In the genomic region with DNA sequence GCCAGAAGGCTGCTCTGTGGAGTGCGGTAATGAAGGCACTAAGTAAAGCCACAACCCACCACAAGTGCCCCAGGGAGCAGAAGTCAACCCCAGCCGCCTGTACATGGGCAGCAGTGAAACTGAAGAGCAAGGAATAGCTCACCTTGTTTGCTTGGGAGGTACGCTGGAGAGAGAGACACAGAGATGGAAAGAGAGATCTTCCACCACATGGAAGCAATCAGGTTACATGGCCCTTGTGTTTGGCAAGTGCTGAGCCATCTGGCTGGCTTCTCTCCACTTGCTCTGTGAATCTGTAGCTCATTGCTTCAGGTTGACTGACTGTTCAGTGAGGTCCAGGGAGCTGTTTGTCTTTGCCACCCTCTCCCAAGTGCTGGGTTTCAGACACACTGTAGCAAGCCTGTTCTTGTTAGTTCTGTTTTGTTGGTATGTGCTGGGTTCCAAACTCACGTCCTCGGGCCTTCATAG, we compare ENCODE assay signal across 11 mouse cellular contexts. TPM values are rescaled to one million over a fixed set of nuclear protein-coding genes. Genes with fewer than 3 reads are reported as not detected.
DNase-seq lines count a peak whose midpoint lies in the region; ATAC-seq and TF ChIP-seq lines count a peak whose summit lies in the region.
"Had no signal": no experiment of that assay in that cellular context is flagged by ENCODE, and none has a peak within 500 bp of the region (broad histone marks: within the 10 kb centered on the region; RNA-seq: fewer than 3 reads in every experiment).

No protein-coding gene starts in this region.

- no peak for ATAC-seq in stomach, embryonic 15.5 days (ENCODE audit: insufficient read depth, low FRiP score, low read depth)
- no peak for ATAC-seq in stomach, postnatal 0 days (ENCODE audit: low FRiP score, low TSS enrichment)
- no peak for ATAC-seq in intestine, embryonic 14.5 days (replicated peaks; ENCODE audit: low FRiP score, low TSS enrichment, low read depth)
- ATAC-seq: lung, postnatal 0 days had no signal

- peaks cover 30% of the 10 kb centered on the region for H3K4me1 ChIP-seq in stomach, embryonic 15.5 days
- H3K4me1 ChIP-seq in stomach, postnatal 0 days (replicated peaks; ENCODE audit: control insufficient read depth, insufficient read depth) = peaks cover 9% of the 10 kb centered on the region; the same call in 1 of the 2 replicates
- H3K4me1 ChIP-seq in intestine, embryonic 14.5 days (replicated peaks; ENCODE audit: control insufficient read depth, insufficient read depth, low read length) = peaks cover 21% of the 10 kb centered on the region
- peaks cover 22% of the 10 kb centered on the region for H3K4me1 ChIP-seq in small intestine, adult 2 months (ENCODE audit: control insufficient read depth, insufficient read depth, insufficient read length, low read length)

- H3K9ac ChIP-seq in stomach, embryonic 15.5 days = no peak overlapping the region
- no peak overlapping the region for H3K9ac ChIP-seq in stomach, postnatal 0 days (ENCODE audit: low read length)
- H3K9ac ChIP-seq in intestine, embryonic 14.5 days (ENCODE audit: low read length) = no peak overlapping the region
- H3K9ac ChIP-seq: heart, embryonic 15.5 days had no signal

- TF ChIP-seq EP300 in stomach, postnatal 0 days (optimal IDR thresholded peaks at IDR 0.05) = no peak

- 0 out of 2 replicates have a peak overlapping the region, but pooled peaks have one; percentile 13 for H3K4me2 ChIP-seq in stomach, embryonic 15.5 days
- no peak overlapping the region for H3K4me2 ChIP-seq in stomach, postnatal 0 days (replicated peaks; ENCODE audit: low read depth)
- H3K4me2 ChIP-seq in intestine, embryonic 14.5 days (ENCODE audit: low read length) = peak overlapping the region; percentile 9; the same call in 1 of the 2 replicates
- H3K4me2 ChIP-seq: heart, embryonic 15.5 days had no signal

- H3K4me3 ChIP-seq in stomach, embryonic 15.5 days (replicated peaks) = no peak overlapping the region
- H3K4me3 ChIP-seq in stomach, postnatal 0 days (ENCODE audit: low read depth, low read length) = no peak overlapping the region
- H3K4me3 ChIP-seq in intestine, embryonic 14.5 days (ENCODE audit: low read depth, low read length) = no peak overlapping the region
- peak overlapping the region; percentile 18 for H3K4me3 ChIP-seq in small intestine, adult 2 months (ENCODE audit: low read depth, low read length)
- H3K4me3 ChIP-seq: heart, embryonic 15.5 days had no signal

- peak overlapping the region; percentile 16; the same call in 1 of the 2 replicates for H3K27ac ChIP-seq in stomach, embryonic 15.5 days
- no peak overlapping the region for H3K27ac ChIP-seq in stomach, postnatal 0 days (replicated peaks)
- H3K27ac ChIP-seq in intestine, embryonic 14.5 days (ENCODE audit: low read depth) = no peak overlapping the region
- H3K27ac ChIP-seq in small intestine, adult 2 months (ENCODE audit: insufficient read depth, low read depth, low read length) = peak overlapping the region; percentile 95
- H3K27ac ChIP-seq: heart, embryonic 15.5 days had no signal

- 78% methylated on average over 5 of the region's 5 CpGs for WGBS in stomach, embryonic 15.5 days
- 75% methylated on average over 5 of the region's 5 CpGs for WGBS in stomach, postnatal 0 days
- WGBS in intestine, embryonic 14.5 days = 84% methylated on average over 5 of the region's 5 CpGs
- 44% methylated on average over 5 of the region's 5 CpGs for WGBS in small intestine, adult 2 months

- no peak; the same call in 1 of the 2 replicates for TF ChIP-seq POLR2A in small intestine, adult 2 months (IDR thresholded peaks at IDR 0.05; ENCODE audit: low read depth, low read length)

- intact Hi-C loops in gastrocnemius, postnatal 36 days (cut with DNase I) = no loop called here

- peaks cover 6% of the 10 kb centered on the region; the same call in 1 of the 2 replicates for H3K36me3 ChIP-seq in stomach, embryonic 15.5 days
- H3K36me3 ChIP-seq in stomach, postnatal 0 days (ENCODE audit: control insufficient read depth, insufficient read depth, low read length) = no peaks in the 10 kb centered on the region
- no peaks in the 10 kb centered on the region for H3K36me3 ChIP-seq in intestine, embryonic 14.5 days (ENCODE audit: control insufficient read depth, insufficient read depth, low read length)
- H3K36me3 ChIP-seq in small intestine, adult 2 months (ENCODE audit: control insufficient read depth, insufficient read depth, low read length) = peaks cover 28% of the 10 kb centered on the region
- H3K36me3 ChIP-seq: heart, embryonic 15.5 days had no signal

- no peak for TF ChIP-seq CTCF in stomach, postnatal 0 days (IDR thresholded peaks at IDR 0.05; ENCODE audit: low read depth)
- TF ChIP-seq CTCF in small intestine, adult 2 months (IDR thresholded peaks at IDR 0.05; ENCODE audit: extremely low read depth, insufficient read length, insufficient replicate concordance, low read depth, low read length) = no peak

- no peaks in the 10 kb centered on the region for H3K9me3 ChIP-seq in stomach, embryonic 15.5 days
- no peaks in the 10 kb centered on the region for H3K9me3 ChIP-seq in stomach, postnatal 0 days (ENCODE audit: control insufficient read depth, low read length)
- no peaks in the 10 kb centered on the region for H3K9me3 ChIP-seq in intestine, embryonic 14.5 days (ENCODE audit: control insufficient read depth, low read length)
- H3K9me3 ChIP-seq: heart, embryonic 15.5 days had no signal

- H3K27me3 ChIP-seq in stomach, embryonic 15.5 days (replicated peaks) = no peaks in the 10 kb centered on the region
- no peaks in the 10 kb centered on the region for H3K27me3 ChIP-seq in stomach, postnatal 0 days (ENCODE audit: control insufficient read depth, insufficient read depth, low read length)
- 0 out of 2 replicates have a peak, but pooled peaks cover 3% of the 10 kb centered on the region for H3K27me3 ChIP-seq in intestine, embryonic 14.5 days (replicated peaks; ENCODE audit: control insufficient read depth, insufficient read depth, low read length)
- no peaks in the 10 kb centered on the region for H3K27me3 ChIP-seq in small intestine, adult 2 months (ENCODE audit: control insufficient read depth, insufficient read depth, low read length)

- peak; percentile 63 to 71 for DNase-seq in cerebellum, adult 18-20 months
- DNase-seq in cerebellum, adult 11 months = no peak
- no peak for DNase-seq in stomach, postnatal 0 days (ENCODE audit: low spot score)
- DNase-seq in intestine, embryonic 14.5 days (ENCODE audit: low spot score) = no peak
- no peak for DNase-seq in kidney, postnatal 14 days
- no peak for DNase-seq in gastrocnemius, postnatal 36 days
- DNase-seq: thymus, postnatal 14 days had no signal

RNA-seq across cellular contexts. Expression of a gene that starts 2.8 kb away (rescaled TPM):
- polyA plus RNA-seq in stomach, embryonic 15.5 days (2015; fragmentation: Nextera tagmentation; extraction: Ambion mirVana) = 44.5 and 51.2 TPM in 2 replicates
- polyA plus RNA-seq in stomach, postnatal 0 days (2015; fragmentation: Nextera tagmentation; extraction: Ambion mirVana) = 13.5 and 17.6 TPM in 2 replicates
- 42.4 and 58.1 TPM in 2 replicates for polyA plus RNA-seq in intestine, embryonic 14.5 days (2014; fragmentation: Nextera tagmentation; extraction: Ambion mirVana)
- 186 and 287 TPM in 2 replicates for polyA plus RNA-seq in small intestine, adult 2 months (2012; rRNA removed)
- 1 to 10 TPM; 1.3 to 1.5 TPM for total RNA-seq in gastrocnemius, postnatal 36 days (2021)

RNA-seq across cellular contexts. Expression of a gene that starts 3.3 kb away (rescaled TPM):
- polyA plus RNA-seq in stomach, embryonic 15.5 days (2015; fragmentation: Nextera tagmentation; extraction: Ambion mirVana) = 4.8 and 5.4 TPM in 2 replicates
- 2.2 and 2.3 TPM in 2 replicates for polyA plus RNA-seq in stomach, postnatal 0 days (2015; fragmentation: Nextera tagmentation; extraction: Ambion mirVana)
- polyA plus RNA-seq in intestine, embryonic 14.5 days (2014; fragmentation: Nextera tagmentation; extraction: Ambion mirVana) = 6.8 and 7.3 TPM in 2 replicates
- polyA plus RNA-seq in small intestine, adult 2 months (2012; rRNA removed) = 18.0 and 27.0 TPM in 2 replicates
- total RNA-seq in gastrocnemius, postnatal 36 days (2021) = 1 to 10 TPM; 1.1 to 2.0 TPM

RNA-seq across cellular contexts. Expression of a gene that starts 12.2 kb away (rescaled TPM):
- 40.5 and 46.4 TPM in 2 replicates for polyA plus RNA-seq in stomach, embryonic 15.5 days (2015; fragmentation: Nextera tagmentation; extraction: Ambion mirVana)
- 50.3 and 51.2 TPM in 2 replicates for polyA plus RNA-seq in stomach, postnatal 0 days (2015; fragmentation: Nextera tagmentation; extraction: Ambion mirVana)
- 43.4 and 45.2 TPM in 2 replicates for polyA plus RNA-seq in intestine, embryonic 14.5 days (2014; fragmentation: Nextera tagmentation; extraction: Ambion mirVana)
- 47.4 and 74.1 TPM in 2 replicates for polyA plus RNA-seq in small intestine, adult 2 months (2012; rRNA removed)
- total RNA-seq in gastrocnemius, postnatal 36 days (2021) = 1 to 10 TPM; 5.5 to 6.2 TPM

RNA-seq across cellular contexts. Expression of a gene that starts 15.7 kb away (rescaled TPM):
- 13.7 and 17.0 TPM in 2 replicates for polyA plus RNA-seq in stomach, embryonic 15.5 days (2015; fragmentation: Nextera tagmentation; extraction: Ambion mirVana)
- polyA plus RNA-seq in stomach, postnatal 0 days (2015; fragmentation: Nextera tagmentation; extraction: Ambion mirVana) = 12.2 and 12.8 TPM in 2 replicates
- polyA plus RNA-seq in intestine, embryonic 14.5 days (2014; fragmentation: Nextera tagmentation; extraction: Ambion mirVana) = 8.1 and 8.7 TPM in 2 replicates
- polyA plus RNA-seq in small intestine, adult 2 months (2012; rRNA removed) = 74.2 and 136 TPM in 2 replicates
- 10 to 100 TPM; 27.4 to 38.1 TPM for total RNA-seq in gastrocnemius, postnatal 36 days (2021)

RNA-seq across cellular contexts. Expression of a gene that starts 23.7 kb away (rescaled TPM):
- polyA plus RNA-seq in stomach, embryonic 15.5 days (2015; fragmentation: Nextera tagmentation; extraction: Ambion mirVana) = 0.30 and 0.67 TPM in 2 replicates
- 0.07 TPM in 2 replicates for polyA plus RNA-seq in stomach, postnatal 0 days (2015; fragmentation: Nextera tagmentation; extraction: Ambion mirVana)
- polyA plus RNA-seq in intestine, embryonic 14.5 days (2014; fragmentation: Nextera tagmentation; extraction: Ambion mirVana) = 0.22 and 0.32 TPM in 2 replicates
- 0.75 and 5.9 TPM in 2 replicates for polyA plus RNA-seq in small intestine, adult 2 months (2012; rRNA removed)
- total RNA-seq in gastrocnemius, postnatal 36 days (2021) = under 1 TPM; 0.15 to 0.20 TPM

Comparison
In these comparisons a context has a peak if more than half of its experiments do, and no peak if none do; other contexts are left out.
1. DNase-seq: peak in cerebellum, adult 18-20 months (2 of 2); none in cerebellum, adult 11 months (single experiment), stomach, postnatal 0 days (single experiment), intestine, embryonic 14.5 days (single experiment), kidney, postnatal 14 days (single experiment) and gastrocnemius, postnatal 36 days (0 of 2).
2. H3K27ac ChIP-seq: peak in stomach, embryonic 15.5 days (single experiment) and small intestine, adult 2 months (single experiment); none in stomach, postnatal 0 days (single experiment) and intestine, embryonic 14.5 days (single experiment).